Mouse (Mus musculus) cerebellum, postnatal 14 days (tissue): ENCODE results near the gene Gp9.
"Not testable (repeated sequence)": the region's sequence is repeated elsewhere in the genome, so short reads cannot be mapped to it uniquely, and the experiment has no call there.

ENCODE experiments used
- DNase-seq, 2 experiments: peaks; one replicate each; pipeline ENCODE4 v3.0.0; 2021; ENCODE audit warnings: mixed read lengths in 2 of 2

Gene Gp9

GRCm38 (mm10) chr6:87750184-87750910, 27.5 kb upstream of the Gp9 start:
- DNase-seq = no peak

- no peak for DNase-seq
Observed at GRCm38 (mm10) chr6:87751574-87751973, 26.3 kb upstream of the Gp9 start.

DNA sequence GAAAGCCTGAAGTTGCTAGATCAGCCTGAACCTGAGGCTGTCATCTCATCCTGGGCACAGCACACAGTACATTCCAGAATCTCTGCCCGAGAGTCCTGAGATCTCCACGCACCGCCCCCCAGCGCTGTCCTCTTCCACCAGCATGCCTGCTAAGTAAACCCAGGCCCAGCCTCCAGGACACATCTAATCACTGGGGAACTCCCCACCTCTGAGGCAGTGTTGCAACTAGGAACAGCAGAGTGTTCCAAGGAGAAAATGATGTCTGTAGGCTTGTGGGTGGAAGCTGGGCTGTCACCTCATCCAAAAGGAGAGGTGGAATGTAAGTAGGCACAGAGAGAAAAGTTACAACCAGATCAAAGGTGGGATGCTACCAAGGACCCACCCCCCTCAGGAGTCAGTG, 22.7 kb upstream of the Gp9 start:
- DNase-seq = no peak

DNA sequence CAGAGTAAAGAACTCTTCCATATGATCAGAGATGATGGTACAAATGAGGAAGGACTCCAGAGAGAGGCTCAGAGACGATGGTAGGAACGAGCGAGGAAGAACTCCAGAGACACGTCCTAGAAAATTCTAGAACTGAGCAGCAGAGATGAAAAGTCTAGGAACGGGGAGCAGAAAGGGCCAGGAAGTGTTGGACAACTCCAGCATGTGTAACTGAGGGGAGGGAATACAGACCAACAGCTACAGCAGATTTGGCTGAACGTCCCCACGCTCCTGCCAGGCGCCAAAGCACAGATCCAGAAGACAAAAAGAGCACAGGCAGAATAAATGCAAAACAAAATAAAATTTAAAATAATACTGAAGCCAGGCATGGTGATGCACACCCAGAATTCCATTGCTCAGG, 21.0 kb upstream of the Gp9 start:
- DNase-seq = no peak

GRCm38 (mm10) chr6:87759404-87759803, 18.5 kb upstream of the Gp9 start:
- no peak for DNase-seq

- no peak for DNase-seq
Observed at GRCm38 (mm10) chr6:87759850-87760249, 18.0 kb upstream of the Gp9 start.

DNA sequence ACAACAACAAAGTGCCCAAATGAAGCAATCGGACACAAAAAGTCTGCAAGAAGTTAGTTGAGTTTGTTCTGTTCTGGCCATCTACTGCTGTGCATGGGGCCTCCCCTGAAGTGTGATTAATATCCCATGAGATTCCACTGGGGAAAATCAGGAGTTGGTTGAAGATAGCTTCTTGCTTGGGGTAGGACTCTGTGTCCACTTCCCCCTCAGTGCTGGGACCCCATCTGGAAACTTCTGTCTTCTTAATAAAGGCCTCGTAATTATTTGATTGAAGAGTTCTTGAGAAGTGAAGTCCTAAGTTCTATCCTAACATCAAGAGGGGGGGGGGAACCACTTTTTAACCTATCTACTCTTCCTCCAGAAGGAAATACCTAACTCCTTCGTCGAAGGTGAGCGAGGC, 15.7 kb upstream of the Gp9 start:
- DNase-seq = no peak

DNA sequence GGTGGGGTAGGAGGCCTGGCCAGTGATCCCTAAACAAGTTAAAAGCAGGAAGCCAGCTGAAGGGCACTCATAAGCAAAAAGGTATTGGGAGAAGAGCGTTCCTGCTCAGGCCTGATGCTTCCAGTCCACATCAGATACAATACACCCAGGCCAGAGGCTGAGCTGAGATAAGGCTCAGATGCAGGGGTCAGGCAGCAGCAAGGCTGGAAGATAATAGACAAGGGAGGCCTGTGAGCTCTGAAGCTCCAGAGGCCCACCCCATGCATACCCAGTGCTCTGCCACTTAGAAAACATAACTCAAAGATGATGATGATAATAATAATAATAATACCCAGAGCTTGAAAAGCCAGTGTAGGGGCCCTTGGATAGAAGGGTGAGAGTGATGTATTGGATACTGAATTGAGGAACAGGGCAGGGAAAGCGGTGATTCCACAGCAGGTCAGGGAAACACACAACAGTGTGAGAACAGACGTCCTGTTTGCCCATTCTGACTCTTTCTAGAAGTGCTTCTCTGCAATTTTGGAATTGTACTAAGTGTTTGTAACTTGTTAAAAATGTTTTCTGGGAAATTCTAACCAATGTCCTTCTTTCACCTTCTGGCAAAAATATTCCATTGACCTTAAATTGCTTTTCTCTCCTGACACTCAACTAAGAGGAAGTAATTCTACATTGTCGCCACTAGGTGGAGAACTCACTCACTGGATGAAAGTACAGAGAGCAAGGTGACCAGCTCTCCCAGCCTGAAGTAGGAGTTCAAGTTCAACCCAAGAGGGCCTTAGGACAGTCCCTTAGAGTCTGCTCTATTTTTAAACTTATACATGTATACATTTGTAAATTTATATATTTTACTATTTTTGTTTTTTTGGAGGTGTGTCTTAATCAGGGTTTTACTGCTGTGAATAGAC, 14.2 kb upstream of the Gp9 start:
- peak; percentile 31 to 52 for DNase-seq

DNA sequence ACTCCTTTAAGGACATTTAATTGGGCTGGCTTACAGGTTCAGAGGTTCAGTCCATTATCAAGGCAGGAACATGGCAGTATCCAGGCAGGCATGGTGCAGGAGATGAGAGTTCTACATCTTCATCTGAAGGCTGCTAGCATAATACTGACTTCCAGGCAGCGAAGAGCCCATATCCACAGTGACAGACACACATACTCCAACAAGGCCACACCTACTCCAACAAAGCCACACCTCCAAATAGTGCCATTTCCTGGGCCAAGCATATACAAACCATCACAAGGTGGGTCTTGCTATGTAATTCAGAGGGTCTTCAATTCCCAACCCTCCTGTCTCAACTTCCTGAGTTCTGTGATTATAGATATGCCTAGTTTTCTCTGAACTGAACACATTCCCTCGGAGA, 13.6 kb upstream of the Gp9 start:
- not testable (repeated sequence) for DNase-seq

DNA sequence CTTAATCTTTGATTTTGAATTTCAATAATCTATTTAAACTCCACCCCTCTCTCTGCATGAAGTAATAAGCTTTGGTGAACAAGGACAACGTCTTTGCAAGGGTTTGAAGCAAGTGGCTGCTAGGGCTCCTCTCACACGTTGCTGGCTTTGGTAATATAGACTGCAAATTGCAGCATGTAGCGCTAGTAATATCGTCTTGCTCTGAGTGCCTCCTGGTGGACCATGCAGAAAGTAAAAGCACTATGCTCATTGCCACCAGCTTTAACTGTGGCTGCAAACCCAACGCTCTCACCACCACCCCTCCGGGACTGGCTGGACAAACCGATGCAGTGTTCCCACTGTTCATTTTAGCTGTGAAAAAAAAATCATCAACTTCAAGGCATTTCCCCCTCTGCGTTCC, 7.2 kb upstream of the Gp9 start:
- no peak for DNase-seq

DNA sequence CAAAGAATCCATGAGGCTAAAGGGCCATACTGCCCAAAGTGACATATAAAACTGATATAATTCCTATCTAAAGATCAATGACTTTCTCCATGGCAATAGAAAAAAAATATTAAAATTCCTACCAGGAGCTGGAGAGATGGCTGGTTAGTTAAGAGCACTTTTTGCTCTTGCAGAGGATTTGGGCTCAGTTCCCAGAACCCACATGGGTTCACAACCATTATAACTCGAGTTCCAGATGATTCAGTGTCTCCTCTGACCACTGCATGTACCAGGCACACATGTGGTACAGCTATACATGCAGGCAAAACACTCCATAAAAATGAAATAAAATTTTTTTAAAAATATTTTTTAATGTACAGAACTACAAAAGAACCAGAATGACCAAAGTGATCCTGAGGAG, 3.4 kb upstream of the Gp9 start:
- no peak for DNase-seq

GRCm38 (mm10) chr6:87774909-87775308, 3.0 kb upstream of the Gp9 start:
- no peak for DNase-seq

- DNase-seq = no peak
Observed at GRCm38 (mm10) chr6:87775588-87776245, 2.2 kb upstream of the Gp9 start.

DNA sequence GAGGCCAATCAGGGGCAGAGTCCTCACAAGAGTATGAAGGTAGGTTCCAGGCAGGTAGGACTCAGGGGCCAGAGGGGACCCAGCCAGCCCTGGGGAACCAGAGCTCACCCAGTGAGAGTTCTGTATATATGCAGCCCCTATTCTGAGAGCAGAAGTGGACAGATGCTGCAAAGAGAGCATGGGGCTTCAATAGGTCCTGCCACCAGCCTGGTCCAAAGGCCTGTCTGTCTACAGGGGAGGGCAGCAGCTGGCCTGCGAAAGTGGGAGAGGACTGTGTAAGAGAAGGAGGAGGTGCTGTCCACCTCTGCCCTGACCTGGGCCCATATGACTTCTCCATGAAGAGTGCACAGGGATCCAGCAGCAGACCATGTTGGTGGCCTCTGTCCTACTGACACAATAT, 1.2 kb upstream of the Gp9 start:
- DNase-seq = no peak

- no peak for DNase-seq
Observed at GRCm38 (mm10) chr6:87778294-87779173, 662 bp downstream of the Gp9 start.

- no peak for DNase-seq
Observed at GRCm38 (mm10) chr6:87779174-87780165, 1.6 kb downstream of the Gp9 start.

DNA sequence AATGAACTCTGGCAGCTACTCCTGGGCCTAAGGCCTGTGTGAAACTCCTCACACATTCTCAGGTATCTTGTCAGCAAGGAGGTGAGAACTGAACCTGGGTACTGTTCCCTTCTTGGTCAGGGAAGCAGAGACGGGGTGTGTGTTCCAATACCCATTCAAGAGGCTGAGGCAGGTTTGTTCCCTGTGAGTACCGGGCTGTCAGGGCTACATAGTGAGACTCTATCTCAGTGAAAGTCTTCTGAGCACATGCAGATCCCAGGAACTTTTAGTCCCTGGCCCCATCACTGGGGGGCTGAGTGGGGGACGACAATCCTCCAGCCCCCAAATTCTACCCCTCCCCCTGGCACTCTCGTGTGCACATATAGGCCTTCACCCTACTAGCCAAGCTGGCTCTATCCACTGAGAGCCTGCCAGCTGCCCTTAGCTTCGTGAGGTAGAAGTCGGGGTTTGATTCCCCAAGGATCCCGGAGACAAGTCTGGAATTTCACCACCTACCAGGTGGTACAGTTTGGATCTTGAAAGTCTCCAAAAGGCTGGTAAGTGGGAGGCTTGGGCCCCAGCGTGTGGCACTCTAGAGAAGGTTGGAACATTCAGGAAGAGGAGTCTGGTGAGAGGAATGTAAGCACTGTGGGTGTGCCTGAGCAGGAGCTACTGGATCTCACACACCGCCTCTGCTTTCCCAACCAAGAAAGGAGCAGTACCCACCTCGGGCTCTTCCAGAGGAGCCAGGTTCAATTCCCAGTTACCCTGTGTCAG, 2.9 kb downstream of the Gp9 start:
- no peak for DNase-seq

DNA sequence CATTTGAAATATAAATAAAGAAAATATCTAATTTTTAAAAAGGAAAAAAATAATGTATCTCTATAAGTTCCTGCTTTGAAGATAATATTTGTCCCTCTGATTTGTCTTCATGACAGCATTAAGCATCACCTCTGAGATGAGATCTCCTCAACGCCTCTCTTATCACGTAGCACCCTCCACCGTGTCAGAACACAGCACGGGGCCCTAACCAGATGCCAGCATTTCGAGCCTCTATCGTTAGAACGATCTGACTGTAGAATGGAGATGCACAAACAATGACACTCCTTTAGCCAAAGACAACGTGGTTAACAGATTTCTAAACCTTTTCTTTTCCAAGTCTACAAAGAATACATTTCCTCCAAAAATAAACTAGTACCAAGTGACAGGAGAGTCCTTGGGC, 6.2 kb downstream of the Gp9 start:
- no peak for DNase-seq

- DNase-seq = no peak
Observed at GRCm38 (mm10) chr6:87786621-87787020, 8.7 kb downstream of the Gp9 start.

DNA sequence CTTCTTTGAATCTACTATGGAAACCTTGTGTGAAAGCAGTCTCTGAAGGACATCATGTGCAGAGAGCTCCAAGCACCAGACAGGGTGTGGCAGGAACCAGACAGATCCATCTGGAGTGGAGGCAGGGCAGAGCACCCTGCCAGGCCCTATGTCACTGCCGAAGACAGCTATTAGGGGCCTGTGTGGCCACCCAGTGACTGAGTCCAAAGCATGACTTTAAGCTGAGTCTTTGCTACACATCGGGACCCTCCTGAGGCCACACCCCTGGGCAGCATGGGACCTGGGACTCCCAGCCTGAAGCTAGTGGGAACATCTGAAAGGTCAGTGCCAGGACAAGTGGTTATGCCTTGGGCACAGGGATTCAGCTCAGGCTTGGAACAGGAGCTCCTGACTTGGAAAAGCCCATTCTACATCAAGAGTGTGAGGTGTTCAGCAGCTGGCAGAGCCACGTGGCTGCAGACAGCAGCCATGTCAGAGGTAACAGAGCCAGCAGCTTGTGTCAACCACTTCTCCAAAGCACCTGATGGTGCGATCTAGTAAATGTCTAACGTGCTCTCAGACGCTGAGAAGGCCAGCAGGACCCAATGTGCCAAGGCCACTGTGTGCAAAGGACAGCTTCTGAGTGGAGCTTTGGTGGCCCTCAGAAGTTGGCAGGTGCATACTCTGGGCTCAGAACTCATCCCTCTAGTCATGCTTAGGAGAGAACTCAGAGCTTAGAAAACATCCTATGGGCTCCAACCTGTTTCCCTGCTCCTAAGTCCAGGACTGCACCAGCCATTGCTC, 9.4 kb downstream of the Gp9 start:
- no peak for DNase-seq
